Mouse (Mus musculus) midbrain, embryonic 15.5 days (tissue): ENCODE results near the gene Rps6kc1. TPM values are rescaled to one million over a fixed set of nuclear protein-coding genes. Genes with fewer than 3 reads are reported as not detected.

ENCODE experiments used
- ATAC-seq: fragments of 200-750 bp; cut with Nextera tagmentation; replicated peaks from 2 replicates; pipeline ENCODE4 v1.8.0; 2017; ENCODE audit warnings: moderate TSS enrichment
- H3K27ac ChIP-seq: fragments of 300-500 bp; sonication (generic); 2 replicates; pipeline ENCODE4 v1.5.1; 2015; ENCODE audit warnings: mild to moderate bottlenecking, inconsistent platforms
- H3K27me3 ChIP-seq: fragments of 300-500 bp; sonication (generic); replicated peaks from 2 replicates; pipeline ENCODE4 v1.6.1; 2015; ENCODE audit warnings: inconsistent platforms
- H3K36me3 ChIP-seq: fragments of 300-500 bp; sonication (generic); replicated peaks from 2 replicates; pipeline ENCODE4 v1.6.1; 2015; ENCODE audit warnings: inconsistent platforms
- H3K4me1 ChIP-seq: fragments of 300-500 bp; sonication (generic); 2 replicates; pipeline ENCODE4 v1.6.1; 2015; ENCODE audit warnings: inconsistent platforms
- H3K4me2 ChIP-seq: fragments of 300-500 bp; sonication (generic); 2 replicates; pipeline ENCODE4 v1.6.1; 2015; ENCODE audit warnings: inconsistent platforms, mild to moderate bottlenecking, moderate library complexity
- H3K4me3 ChIP-seq: fragments of 300-500 bp; sonication (generic); 2 replicates; pipeline ENCODE4 v1.5.1; 2015; ENCODE audit warnings: mild to moderate bottlenecking, inconsistent platforms
- H3K9ac ChIP-seq: fragments of 300-500 bp; sonication (generic); 2 replicates; pipeline ENCODE4 v1.6.1; 2015; ENCODE audit warnings: mild to moderate bottlenecking, inconsistent platforms
- H3K9me3 ChIP-seq: fragments of 300-500 bp; sonication (generic); 2 replicates; pipeline ENCODE4 v1.6.1; 2016; ENCODE audit warnings: inconsistent platforms
- WGBS: fragments of 180-500 bp; shearing (Covaris S2); methylation state at CpG from one replicate; pipeline ENCODE4 v1.1.7; 2015; ENCODE audit warnings: mixed read lengths; 5-methylcytosine and 5-hydroxymethylcytosine counted together
- polyA plus RNA-seq: library from polyadenylated mRNA; unstranded; fragments of >200 nt; fragmentation: Nextera tagmentation; extraction: Ambion mirVana; gene quantifications from 2 replicates; pipeline ENCODE4 v1.2.1, GENCODE M21; 2015

The Rps6kc1 gene
- polyA plus RNA-seq, 1 experiment from 2014 or later: 36.9 TPM

- ATAC-seq: no peak
- no peak overlapping the region for H3K9ac ChIP-seq
- H3K4me1 ChIP-seq: no peaks in the 10 kb centered on the region
- no peaks in the 10 kb centered on the region for H3K9me3 ChIP-seq
- H3K36me3 ChIP-seq: 0 out of 2 replicates have a peak, but pooled peaks cover 4% of the 10 kb centered on the region
- no peak overlapping the region for H3K4me3 ChIP-seq
- no peak overlapping the region for H3K27ac ChIP-seq
- 78% methylated on average over 7 of the region's 7 CpGs for WGBS
- H3K4me2 ChIP-seq: no peak overlapping the region
- H3K27me3 ChIP-seq: no peaks in the 10 kb centered on the region
These were observed 141.8 kb downstream of the Rps6kc1 start for GRCm38 (mm10) chr1:190769748-190770147.

- H3K4me3 ChIP-seq: no peak overlapping the region
- H3K9ac ChIP-seq: no peak overlapping the region
- no peak for ATAC-seq
- no peaks in the 10 kb centered on the region for H3K4me1 ChIP-seq
- 70% methylated on average over 1 of the region's 1 CpGs for WGBS
- 0 out of 2 replicates have a peak, but pooled peaks cover 3% of the 10 kb centered on the region for H3K36me3 ChIP-seq
- no peak overlapping the region for H3K27ac ChIP-seq
- no peaks in the 10 kb centered on the region for H3K9me3 ChIP-seq
- no peak overlapping the region for H3K4me2 ChIP-seq
- H3K27me3 ChIP-seq: no peaks in the 10 kb centered on the region
These were observed 143.3 kb downstream of the Rps6kc1 start for GRCm38 (mm10) chr1:190768307-190768706.

- Histone ChIP-seq H3K27me3 (no peaks in the 10 kb centered on the region), H3K4me1 (no peaks in the 10 kb centered on the region), H3K4me3 (no peak overlapping the region), H3K4me2 (no peak overlapping the region), H3K9ac (no peak overlapping the region), H3K27ac (no peak overlapping the region), H3K9me3 (no peaks in the 10 kb centered on the region), H3K36me3 (no peaks in the 10 kb centered on the region)
- WGBS: 74% methylated on average over 8 of the region's 8 CpGs
- ATAC-seq: no peak
These were observed 143.9 kb downstream of the Rps6kc1 start for GRCm38 (mm10) chr1:190767621-190768020.

GRCm38 (mm10) chr1:190766800-190767199, 144.8 kb downstream of the Rps6kc1 start:
- 97% methylated on average over 2 of the region's 2 CpGs for WGBS
- H3K9me3 ChIP-seq: no peaks in the 10 kb centered on the region
- H3K9ac ChIP-seq: no peak overlapping the region
- no peak overlapping the region for H3K27ac ChIP-seq
- H3K27me3 ChIP-seq: no peaks in the 10 kb centered on the region; the same call in 1 of the 2 replicates
- peaks cover 4% of the 10 kb centered on the region; the same call in 1 of the 2 replicates for H3K4me1 ChIP-seq
- ATAC-seq: no peak
- H3K36me3 ChIP-seq: no peaks in the 10 kb centered on the region
- no peak overlapping the region for H3K4me3 ChIP-seq
- H3K4me2 ChIP-seq: no peak overlapping the region

GRCm38 (mm10) chr1:190763756-190764155, 147.8 kb downstream of the Rps6kc1 start:
- 78% methylated on average over 10 of the region's 10 CpGs for WGBS
- H3K9me3 ChIP-seq: no peaks in the 10 kb centered on the region
- H3K4me1 ChIP-seq: peaks cover 4% of the 10 kb centered on the region; the same call in 1 of the 2 replicates
- H3K27me3 ChIP-seq: no peaks in the 10 kb centered on the region; the same call in 1 of the 2 replicates
- no peak overlapping the region for H3K4me2 ChIP-seq
- H3K9ac ChIP-seq: no peak overlapping the region
- no peak overlapping the region for H3K27ac ChIP-seq
- no peaks in the 10 kb centered on the region for H3K36me3 ChIP-seq
- H3K4me3 ChIP-seq: no peak overlapping the region
- 0 out of 2 replicates have a peak, but pooled peaks have one; percentile 14 for ATAC-seq

GRCm38 (mm10) chr1:190761786-190762185, 149.8 kb downstream of the Rps6kc1 start:
- peaks cover 9% of the 10 kb centered on the region; the same call in 1 of the 2 replicates for H3K4me1 ChIP-seq
- no peaks in the 10 kb centered on the region for H3K36me3 ChIP-seq
- H3K9ac ChIP-seq: no peak overlapping the region
- H3K9me3 ChIP-seq: no peaks in the 10 kb centered on the region
- ATAC-seq: no peak
- H3K4me3 ChIP-seq: no peak overlapping the region
- H3K27ac ChIP-seq: no peak overlapping the region
- 33% methylated on average over 5 of the region's 5 CpGs for WGBS
- no peak overlapping the region for H3K4me2 ChIP-seq
- H3K27me3 ChIP-seq: no peaks in the 10 kb centered on the region; the same call in 1 of the 2 replicates

- no peak overlapping the region for H3K4me3 ChIP-seq
- no peak for ATAC-seq
These were observed 153.7 kb downstream of the Rps6kc1 start for GRCm38 (mm10) chr1:190757899-190758298.

GRCm38 (mm10) chr1:190751794-190752570, 159.6 kb downstream of the Rps6kc1 start:
- H3K27me3 ChIP-seq: no peaks in the 10 kb centered on the region
- H3K4me2 ChIP-seq: no peak overlapping the region
- WGBS: 24% methylated on average over 8 of the region's 8 CpGs
- no peak overlapping the region for H3K4me3 ChIP-seq
- no peak overlapping the region for H3K9ac ChIP-seq
- no peaks in the 10 kb centered on the region for H3K36me3 ChIP-seq
- H3K4me1 ChIP-seq: no peaks in the 10 kb centered on the region
- no peak overlapping the region for H3K27ac ChIP-seq
- H3K9me3 ChIP-seq: no peaks in the 10 kb centered on the region
- 0 out of 2 replicates have a peak, but pooled peaks have one; percentile 9 for ATAC-seq

More at GRCm38 (mm10) chr1:190757899-190758298, 153.7 kb downstream of the Rps6kc1 start:
- no peaks in the 10 kb centered on the region for H3K36me3 ChIP-seq
- peaks cover 9% of the 10 kb centered on the region; the same call in 1 of the 2 replicates for H3K4me1 ChIP-seq
- H3K9ac ChIP-seq: no peak overlapping the region
- H3K27ac ChIP-seq: no peak overlapping the region
- H3K9me3 ChIP-seq: no peaks in the 10 kb centered on the region
- no peaks in the 10 kb centered on the region; the same call in 1 of the 2 replicates for H3K27me3 ChIP-seq
- H3K4me2 ChIP-seq: no peak overlapping the region
- 61% methylated on average over 8 of the region's 8 CpGs for WGBS

GRCm38 (mm10) chr1:190748937-190749336, 162.6 kb downstream of the Rps6kc1 start:
- no peaks in the 10 kb centered on the region for H3K36me3 ChIP-seq
- no peaks in the 10 kb centered on the region for H3K9me3 ChIP-seq
- no peak overlapping the region for H3K27ac ChIP-seq
- no peaks in the 10 kb centered on the region for H3K27me3 ChIP-seq
- no peak overlapping the region for H3K4me3 ChIP-seq
- H3K4me2 ChIP-seq: no peak overlapping the region
- H3K9ac ChIP-seq: no peak overlapping the region
- ATAC-seq: no peak
- 90% methylated on average over 10 of the region's 10 CpGs for WGBS
- H3K4me1 ChIP-seq: no peaks in the 10 kb centered on the region

GRCm38 (mm10) chr1:190741421-190741820, 170.1 kb downstream of the Rps6kc1 start:
- Histone ChIP-seq H3K4me3 (no peak overlapping the region), H3K9me3 (no peaks in the 10 kb centered on the region), H3K4me1 (no peaks in the 10 kb centered on the region), H3K4me2 (no peak overlapping the region), H3K27me3 (no peaks in the 10 kb centered on the region), H3K9ac (no peak overlapping the region), H3K27ac (no peak overlapping the region), H3K36me3 (no peaks in the 10 kb centered on the region)
- ATAC-seq: no peak
- WGBS: 71% methylated on average over 5 of the region's 5 CpGs

GRCm38 (mm10) chr1:190732803-190733202, 178.8 kb downstream of the Rps6kc1 start:
- H3K4me1 ChIP-seq: peaks cover 18% of the 10 kb centered on the region
- no peak for ATAC-seq
- 78% methylated on average over 6 of the region's 6 CpGs for WGBS

GRCm38 (mm10) chr1:190729516-190730088, 182.0 kb downstream of the Rps6kc1 start:
- H3K9ac ChIP-seq: no peak overlapping the region
- H3K36me3 ChIP-seq: no peaks in the 10 kb centered on the region
- H3K9me3 ChIP-seq: no peaks in the 10 kb centered on the region
- H3K27me3 ChIP-seq: no peaks in the 10 kb centered on the region
- peak overlapping the region; percentile 61 for H3K27ac ChIP-seq
- peaks cover 23% of the 10 kb centered on the region for H3K4me1 ChIP-seq
- H3K4me3 ChIP-seq: no peak overlapping the region
- no peak overlapping the region for H3K4me2 ChIP-seq
- WGBS: 35% methylated on average over 7 of the region's 7 CpGs
- peak; percentile 48; the same call in 1 of the 2 replicates for ATAC-seq

More at GRCm38 (mm10) chr1:190732803-190733202, 178.8 kb downstream of the Rps6kc1 start:
- H3K27me3 ChIP-seq: no peaks in the 10 kb centered on the region; the same call in 1 of the 2 replicates
- H3K9ac ChIP-seq: no peak overlapping the region
- no peak overlapping the region for H3K27ac ChIP-seq
- H3K36me3 ChIP-seq: no peaks in the 10 kb centered on the region
- H3K4me2 ChIP-seq: no peak overlapping the region
- H3K9me3 ChIP-seq: no peaks in the 10 kb centered on the region
- no peak overlapping the region for H3K4me3 ChIP-seq
